Mouse (Mus musculus): ENCODE measurements around the gene Gng7.

DNA sequence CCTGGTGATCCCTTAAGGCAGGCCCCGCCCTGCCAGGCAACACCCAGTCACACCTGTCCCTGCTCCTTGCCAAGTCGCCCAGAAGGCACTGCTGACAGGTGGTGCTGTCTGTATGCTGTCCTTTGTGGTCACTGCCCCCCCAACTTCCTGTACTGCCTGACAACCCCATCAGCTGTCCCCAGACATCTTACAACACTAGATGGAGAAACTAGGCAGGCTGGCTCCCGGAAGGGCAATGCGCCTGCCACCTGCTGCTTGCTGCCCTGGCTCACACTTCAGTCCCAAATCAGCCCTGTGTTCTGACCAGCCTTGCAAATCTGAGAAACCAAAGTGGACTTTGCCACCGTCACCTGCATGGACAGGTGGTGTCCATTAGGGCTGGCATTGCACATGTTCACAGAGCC, 100.5 kb downstream of the Gng7 start:
- TF ChIP-seq EP300 (IDR thresholded peaks at IDR 0.05; ENCODE audit: insufficient read depth, low read depth, low read length) (no peak), CTCF (IDR thresholded peaks at IDR 0.05; ENCODE audit: low read depth, low read length) (no peak), POLR2A (IDR thresholded peaks at IDR 0.05; ENCODE audit: insufficient read depth, low read length) (no peak)
